Mouse (Mus musculus): ENCODE data around the gene Aup1.

The Aup1 gene

GRCm38 (mm10) chr6:83054074-83054851 lies at the start of gene Aup1:
Aup1 (plus strand) TSS chr6:83054521.
- peak; percentile 92 to 96 for DNase-seq (ENCODE audit: low spot score in 2 of 2)

- DNase-seq (ENCODE audit: low spot score in 2 of 2) = no peak
Measured at GRCm38 (mm10) chr6:83004872-83005271, 49.4 kb upstream of the Aup1 start.

- peak in 1 of 2 experiments; percentile 22 for DNase-seq (ENCODE audit: low spot score in 2 of 2)
Measured at GRCm38 (mm10) chr6:83005444-83006011, 48.8 kb upstream of the Aup1 start.

GRCm38 (mm10) chr6:83006114-83006513 lies 48.2 kb upstream of the Aup1 start:
- no peak for DNase-seq (ENCODE audit: low spot score in 2 of 2)

- DNase-seq (ENCODE audit: low spot score in 2 of 2) = no peak
Measured at GRCm38 (mm10) chr6:83008659-83009058, 45.7 kb upstream of the Aup1 start.

- DNase-seq (ENCODE audit: low spot score in 2 of 2) = no peak
Measured at GRCm38 (mm10) chr6:83010010-83010409, 44.3 kb upstream of the Aup1 start.

- DNase-seq (ENCODE audit: low spot score in 2 of 2) = no peak
Measured at GRCm38 (mm10) chr6:83011255-83011654, 43.1 kb upstream of the Aup1 start.

- DNase-seq (ENCODE audit: low spot score in 2 of 2) = no peak
Measured at GRCm38 (mm10) chr6:83011756-83012155, 42.6 kb upstream of the Aup1 start.

- DNase-seq (ENCODE audit: low spot score in 2 of 2) = no peak
Measured at GRCm38 (mm10) chr6:83013444-83013843, 40.9 kb upstream of the Aup1 start.

- DNase-seq (ENCODE audit: low spot score in 2 of 2) = no peak
Measured at GRCm38 (mm10) chr6:83014482-83015466, 39.5 kb upstream of the Aup1 start.

GRCm38 (mm10) chr6:83015749-83016148 lies 38.6 kb upstream of the Aup1 start:
- DNase-seq (ENCODE audit: low spot score in 2 of 2) = no peak

GRCm38 (mm10) chr6:83017190-83017589 lies 37.1 kb upstream of the Aup1 start:
- peak in 1 of 2 experiments; percentile 53 for DNase-seq (ENCODE audit: low spot score in 2 of 2)

- DNase-seq (ENCODE audit: low spot score in 2 of 2) = no peak
Measured at GRCm38 (mm10) chr6:83019044-83019443, 35.3 kb upstream of the Aup1 start.

- DNase-seq (ENCODE audit: low spot score in 2 of 2) = no peak
Measured at GRCm38 (mm10) chr6:83020121-83020520, 34.2 kb upstream of the Aup1 start.

GRCm38 (mm10) chr6:83020836-83021593 lies 33.3 kb upstream of the Aup1 start:
- DNase-seq (ENCODE audit: low spot score in 2 of 2) = no peak

GRCm38 (mm10) chr6:83023008-83023407 lies 31.3 kb upstream of the Aup1 start:
- DNase-seq (ENCODE audit: low spot score in 2 of 2) = no peak

GRCm38 (mm10) chr6:83023786-83024185 lies 30.5 kb upstream of the Aup1 start:
- DNase-seq (ENCODE audit: low spot score in 2 of 2) = no peak

- DNase-seq (ENCODE audit: low spot score in 2 of 2) = no peak
Measured at GRCm38 (mm10) chr6:83024421-83024820, 29.9 kb upstream of the Aup1 start.

GRCm38 (mm10) chr6:83025221-83025620 lies 29.1 kb upstream of the Aup1 start:
- no peak for DNase-seq (ENCODE audit: low spot score in 2 of 2)

- no peak for DNase-seq (ENCODE audit: low spot score in 2 of 2)
Measured at GRCm38 (mm10) chr6:83027293-83027692, 27.0 kb upstream of the Aup1 start.

GRCm38 (mm10) chr6:83027706-83028105 lies 26.6 kb upstream of the Aup1 start:
- no peak for DNase-seq (ENCODE audit: low spot score in 2 of 2)

Data from urinary bladder, adult 18-20 months (tissue).